Mouse (Mus musculus) brain, embryonic 14.5 days (tissue): Measurements from ENCODE around the gene Atg7.

Experiments used
- CTCF ChIP-seq: fragments of 200-500 bp; IDR thresholded peaks from 2 replicates; pipeline ENCODE4 v1.5.1; 2012; ENCODE audit warnings: inconsistent platforms, mild to moderate bottlenecking, moderate library complexity, borderline replicate concordance; ENCODE audit not compliant: insufficient read depth, insufficient read length; ENCODE audit errors: extremely low read depth
- POLR2A ChIP-seq: fragments of 200-500 bp; IDR thresholded peaks from 2 replicates; pipeline ENCODE4 v1.6.1; 2012; ENCODE audit warnings: mild to moderate bottlenecking, inconsistent platforms, borderline replicate concordance; ENCODE audit not compliant: poor library complexity, insufficient read depth, insufficient read length, severe bottlenecking; ENCODE audit errors: extremely low read depth

DNA sequence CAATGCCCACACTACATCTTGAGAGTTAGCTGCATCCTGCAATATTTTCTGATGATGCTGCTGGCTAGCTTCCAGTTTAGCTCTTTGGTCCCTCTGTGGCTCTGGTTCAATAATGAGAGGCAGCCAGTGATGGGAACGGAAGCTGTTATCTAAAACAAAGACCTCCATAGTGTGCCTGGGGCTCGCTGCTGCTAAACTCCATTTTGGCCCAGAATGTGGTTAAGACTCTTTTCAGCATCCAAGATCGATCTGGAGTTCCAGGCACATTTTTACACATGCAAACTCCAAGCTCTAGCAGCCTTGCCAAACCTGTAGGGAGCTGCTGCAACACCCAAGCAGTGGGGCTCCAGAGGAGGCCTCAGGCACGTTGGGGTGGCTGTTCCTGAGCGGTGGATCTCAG is 76.2 kb downstream of the Atg7 start:
- TF ChIP-seq CTCF (no peak), POLR2A (no peak)
